Mouse (Mus musculus) v-Abl transformed pro-B cells (cell line): ENCODE results near the gene Btbd16.

Experiments
- in situ Hi-C, 2 experiments: fragments of 400-800 bp; cut with MboI; formaldehyde crosslinking; loops; one replicate each; pipeline ENCODE4 v1.15.1; 2025; ENCODE audit not compliant: unreplicated experiment in 2 of 2

Btbd16 gene

GRCm38 (mm10) chr7:130766411-130767170 is 7.3 kb upstream of the Btbd16 start:
- in situ Hi-C loops = loop anchor here (10.0 to 25.0 kb wide), 6 partner anchors 222 to 1771 kb away; partner anchors contain the start of genes Hmx2 (in 1 of the 2) and Hmx3 (in 1 of the 2)

- in situ Hi-C loops = loop anchor here (10.0 to 25.0 kb wide), 6 partner anchors 223 to 1769 kb away; partner anchors contain the start of genes Hmx2 (in 1 of the 2) and Hmx3 (in 1 of the 2)
Measured at GRCm38 (mm10) chr7:130768151-130768550, 5.7 kb upstream of the Btbd16 start.

- in situ Hi-C loops = loop anchor here (5.0 to 25.0 kb wide), 7 partner anchors 147 to 1767 kb away; partner anchors contain the start of genes Hmx2 (in 1 of the 2) and Hmx3 (in 1 of the 2)
Measured at GRCm38 (mm10) chr7:130770707-130771106, 3.2 kb upstream of the Btbd16 start.

- in situ Hi-C loops = loop anchor here (5.0 to 25.0 kb wide), 7 partner anchors 144 to 1764 kb away; partner anchors contain the start of genes Hmx2 (in 1 of the 2) and Hmx3 (in 1 of the 2)
Measured at GRCm38 (mm10) chr7:130773171-130773830, 568 bp upstream of the Btbd16 start.

- in situ Hi-C loops = no loop called here
Measured at GRCm38 (mm10) chr7:130780866-130781419, 7.1 kb downstream of the Btbd16 start.

GRCm38 (mm10) chr7:130782501-130783050 is 8.7 kb downstream of the Btbd16 start:
- in situ Hi-C loops = no loop called here

GRCm38 (mm10) chr7:130785923-130786575 is 12.2 kb downstream of the Btbd16 start:
- in situ Hi-C loops = no loop called here

- in situ Hi-C loops = no loop called here
Measured at GRCm38 (mm10) chr7:130786708-130787107, 12.8 kb downstream of the Btbd16 start.

GRCm38 (mm10) chr7:130787537-130787936 is 13.7 kb downstream of the Btbd16 start:
- in situ Hi-C loops = no loop called here

GRCm38 (mm10) chr7:130788950-130789349 is 15.1 kb downstream of the Btbd16 start:
- in situ Hi-C loops = no loop called here

GRCm38 (mm10) chr7:130789456-130789855 is 15.6 kb downstream of the Btbd16 start:
- in situ Hi-C loops = no loop called here

- in situ Hi-C loops = no loop called here
Measured at GRCm38 (mm10) chr7:130793671-130794070, 19.8 kb downstream of the Btbd16 start.

GRCm38 (mm10) chr7:130796786-130797185 is 22.9 kb downstream of the Btbd16 start:
- in situ Hi-C loops = no loop called here

- in situ Hi-C loops = no loop called here
Measured at GRCm38 (mm10) chr7:130797524-130797923, 23.7 kb downstream of the Btbd16 start.

GRCm38 (mm10) chr7:130799418-130799817 is 25.5 kb downstream of the Btbd16 start:
- in situ Hi-C loops = no loop called here

- in situ Hi-C loops = no loop called here
Measured at GRCm38 (mm10) chr7:130800681-130801080, 26.8 kb downstream of the Btbd16 start.

- in situ Hi-C loops = no loop called here
Measured at GRCm38 (mm10) chr7:130801811-130802210, 27.9 kb downstream of the Btbd16 start.

GRCm38 (mm10) chr7:130803251-130803825 is 29.5 kb downstream of the Btbd16 start:
- in situ Hi-C loops = no loop called here

GRCm38 (mm10) chr7:130804991-130805390 is 31.1 kb downstream of the Btbd16 start:
- in situ Hi-C loops = no loop called here

- in situ Hi-C loops = no loop called here
Measured at GRCm38 (mm10) chr7:130807749-130808148, 33.9 kb downstream of the Btbd16 start.
